20 mouse cellular contexts compared by ENCODE assay signal in genomic region chr11:70943651-70944050, GRCm38 (mm10).
"Had no signal": no experiment of that assay in that cellular context is flagged by ENCODE, and none has a peak within 500 bp of the region (broad histone marks: within the 10 kb centered on the region; RNA-seq: fewer than 3 reads in every experiment).

No protein-coding gene starts in this region.

- H3K9me3 ChIP-seq: kidney, embryonic 15.5 days; limb, embryonic 10.5 days; limb, embryonic 13.5 days; liver, embryonic 12.5 days; liver, embryonic 15.5 days; lung, embryonic 15.5 days had no signal

- H3K4me3 ChIP-seq: kidney, embryonic 15.5 days; limb, embryonic 10.5 days; limb, embryonic 13.5 days; liver, embryonic 12.5 days; liver, embryonic 15.5 days; lung, embryonic 15.5 days had no signal

- H3K27me3 ChIP-seq: kidney, embryonic 15.5 days; limb, embryonic 13.5 days; liver, embryonic 12.5 days; liver, embryonic 15.5 days; lung, embryonic 15.5 days had no signal

- H3K4me2 ChIP-seq: kidney, embryonic 15.5 days; limb, embryonic 13.5 days; liver, embryonic 12.5 days; liver, embryonic 15.5 days; lung, embryonic 15.5 days; midbrain, embryonic 11.5 days had no signal

- H3K4me1 ChIP-seq: kidney, embryonic 15.5 days; limb, embryonic 10.5 days; limb, embryonic 13.5 days; liver, embryonic 12.5 days; liver, embryonic 15.5 days; lung, embryonic 15.5 days had no signal

- H3K27ac ChIP-seq: kidney, embryonic 15.5 days; limb, embryonic 10.5 days; limb, embryonic 13.5 days; liver, embryonic 12.5 days; liver, embryonic 15.5 days; lung, embryonic 15.5 days; stomach, postnatal 0 days had no signal

- DNase-seq: kidney, adult 8-10 months; kidney, postnatal 10 days; kidney, postnatal 36 days; layer of hippocampus, postnatal 36 days; liver; lung, adult 18-20 months; lung, postnatal 10 days; lung, postnatal 36 days; midbrain, embryonic 14.5 days; thymus, adult 2 months; thymus, postnatal 14 days; thymus, postnatal 4 days had no signal

- H3K9ac ChIP-seq: kidney, embryonic 15.5 days; limb, embryonic 13.5 days; liver, embryonic 12.5 days; liver, embryonic 15.5 days; lung, embryonic 15.5 days had no signal

- ATAC-seq: liver, embryonic 12.5 days had no signal
